In genomic region chr6:28425019-28425418, GRCm38 (mm10) we compare ENCODE assay signal across 7 mouse cellular contexts. TPM values are rescaled to one million over a fixed set of nuclear protein-coding genes. Genes with fewer than 3 reads are reported as not detected.
DNase-seq lines count a peak whose midpoint lies in the region; ATAC-seq and TF ChIP-seq lines count a peak whose summit lies in the region.

No protein-coding gene starts in this region.

- TF ChIP-seq CTCF in left cerebral cortex, adult 2 months (IDR thresholded peaks at IDR 0.05), result no peak
- no peak for TF ChIP-seq CTCF in midbrain, postnatal 0 days (IDR thresholded peaks at IDR 0.05)

- no peak for ATAC-seq in embryonic facial prominence, embryonic 13.5 days (ENCODE audit: insufficient number of reproducible peaks, insufficient read depth, low FRiP score, low TSS enrichment, low read depth)
- no peak for ATAC-seq in intestine, embryonic 15.5 days
- no peak for ATAC-seq in midbrain, postnatal 0 days (ENCODE audit: low FRiP score)
- no peak for ATAC-seq in frontal cortex, adult (ENCODE audit: low TSS enrichment)

- intact Hi-C loops in left cerebral cortex, adult 2 months (cut with DNase I), result no loop called here
- intact Hi-C loops in left cerebral cortex, postnatal 25 days (cut with DNase I), result loop anchor here (10.0 kb wide), 1 partner anchor 600 kb away; no protein-coding TSS in a partner anchor

- H3K4me3 ChIP-seq in left cerebral cortex, adult 2 months, result peak overlapping the region; percentile 73
- peak overlapping the region; percentile 74; the same call in 1 of the 2 replicates for H3K4me3 ChIP-seq in embryonic facial prominence, embryonic 13.5 days
- no peak overlapping the region for H3K4me3 ChIP-seq in intestine, embryonic 15.5 days (replicated peaks)
- H3K4me3 ChIP-seq in midbrain, postnatal 0 days (ENCODE audit: low read depth, low read length), result 0 out of 2 replicates have a peak overlapping the region, but pooled peaks have one; percentile 88

- no peak for DNase-seq in left cerebral cortex, adult 2 months (ENCODE audit: extremely low spot score in 1 of 2, low spot score in 2 of 2)
- no peak for DNase-seq in left cerebral cortex, postnatal 25 days (ENCODE audit: low spot score in 2 of 2)
- no peak for DNase-seq in midbrain, postnatal 0 days (ENCODE audit: low spot score)
- DNase-seq in right cerebral cortex, postnatal 14 days, result no peak

- H3K9ac ChIP-seq in embryonic facial prominence, embryonic 13.5 days, result 0 out of 2 replicates have a peak overlapping the region, but pooled peaks have one; percentile 41
- no peak overlapping the region for H3K9ac ChIP-seq in intestine, embryonic 15.5 days
- H3K9ac ChIP-seq in midbrain, postnatal 0 days (replicated peaks; ENCODE audit: low read length, poor library complexity, severe bottlenecking), result no peak overlapping the region

- H3K27me3 ChIP-seq in embryonic facial prominence, embryonic 13.5 days, result no peaks in the 10 kb centered on the region
- H3K27me3 ChIP-seq in intestine, embryonic 15.5 days (replicated peaks), result no peaks in the 10 kb centered on the region
- H3K27me3 ChIP-seq in midbrain, postnatal 0 days (ENCODE audit: insufficient read depth, low read length), result no peaks in the 10 kb centered on the region

- no peaks in the 10 kb centered on the region for H3K9me3 ChIP-seq in embryonic facial prominence, embryonic 13.5 days
- no peaks in the 10 kb centered on the region for H3K9me3 ChIP-seq in intestine, embryonic 15.5 days
- H3K9me3 ChIP-seq in midbrain, postnatal 0 days (ENCODE audit: low read length), result no peaks in the 10 kb centered on the region

- H3K4me1 ChIP-seq in embryonic facial prominence, embryonic 13.5 days, result peaks cover 41% of the 10 kb centered on the region
- H3K4me1 ChIP-seq in intestine, embryonic 15.5 days (replicated peaks), result peaks cover 24% of the 10 kb centered on the region
- peaks cover 18% of the 10 kb centered on the region for H3K4me1 ChIP-seq in midbrain, postnatal 0 days (ENCODE audit: insufficient read depth, low read length)

- no peak overlapping the region for H3K27ac ChIP-seq in left cerebral cortex, adult 2 months
- H3K27ac ChIP-seq in embryonic facial prominence, embryonic 13.5 days, result no peak overlapping the region
- H3K27ac ChIP-seq in intestine, embryonic 15.5 days, result no peak overlapping the region
- H3K27ac ChIP-seq in midbrain, postnatal 0 days (ENCODE audit: low read depth, low read length), result no peak overlapping the region

- WGBS in embryonic facial prominence, embryonic 13.5 days, result 89% methylated on average over 6 of the region's 6 CpGs
- WGBS in intestine, embryonic 15.5 days, result 87% methylated on average over 6 of the region's 6 CpGs
- WGBS in midbrain, postnatal 0 days, result 89% methylated on average over 6 of the region's 6 CpGs

- peaks cover 21% of the 10 kb centered on the region for H3K36me3 ChIP-seq in embryonic facial prominence, embryonic 13.5 days
- peaks cover 7% of the 10 kb centered on the region; the same call in 1 of the 2 replicates for H3K36me3 ChIP-seq in intestine, embryonic 15.5 days
- peaks cover 13% of the 10 kb centered on the region for H3K36me3 ChIP-seq in midbrain, postnatal 0 days (ENCODE audit: insufficient read depth, low read length)

- peak overlapping the region; percentile 71 for H3K4me2 ChIP-seq in embryonic facial prominence, embryonic 13.5 days
- peak overlapping the region; percentile 72; the same call in 1 of the 2 replicates for H3K4me2 ChIP-seq in intestine, embryonic 15.5 days (replicated peaks)
- peak overlapping the region; percentile 62 for H3K4me2 ChIP-seq in midbrain, postnatal 0 days (ENCODE audit: low read depth, low read length, poor library complexity, severe bottlenecking)

RNA-seq across cellular contexts. Expression of gene Arf5, which starts 1.7 kb away (rescaled TPM):
- 100 to 1,000 TPM; 263 TPM for total RNA-seq in left cerebral cortex, adult 2 months (2021)
- 100 to 1,000 TPM; 295 to 301 TPM for total RNA-seq in left cerebral cortex, postnatal 25 days (2021)
- polyA plus RNA-seq in embryonic facial prominence, embryonic 13.5 days (2015; fragmentation: Nextera tagmentation; extraction: Ambion mirVana), result 358 and 407 TPM in 2 replicates
- 267 and 282 TPM in 2 replicates for polyA plus RNA-seq in intestine, embryonic 15.5 days (2015; fragmentation: Nextera tagmentation; extraction: Ambion mirVana)
- total RNA-seq in midbrain, postnatal 0 days (2014; rRNA removed), result 378 and 412 TPM in 2 replicates
- polyA plus RNA-seq in midbrain, postnatal 0 days (2015; fragmentation: Nextera tagmentation; extraction: Ambion mirVana), result 456 and 484 TPM in 2 replicates

RNA-seq across cellular contexts. Expression of gene Fscn3, which starts 2.6 kb away (rescaled TPM):
- total RNA-seq in left cerebral cortex, adult 2 months (2021), result not detected
- not detected for total RNA-seq in left cerebral cortex, postnatal 25 days (2021)
- not detected in 2 replicates for polyA plus RNA-seq in embryonic facial prominence, embryonic 13.5 days (2015; fragmentation: Nextera tagmentation; extraction: Ambion mirVana)
- not detected in 2 replicates for polyA plus RNA-seq in intestine, embryonic 15.5 days (2015; fragmentation: Nextera tagmentation; extraction: Ambion mirVana)
- total RNA-seq in midbrain, postnatal 0 days (2014; rRNA removed), result 0.19 TPM in 1 of 2 replicates, not detected in the other
- not detected in 2 replicates for polyA plus RNA-seq in midbrain, postnatal 0 days (2015; fragmentation: Nextera tagmentation; extraction: Ambion mirVana)

RNA-seq across cellular contexts. Expression of gene Gcc1, which starts 3.2 kb away (rescaled TPM):
- 10 to 100 TPM; 20.9 to 25.7 TPM for total RNA-seq in left cerebral cortex, adult 2 months (2021)
- total RNA-seq in left cerebral cortex, postnatal 25 days (2021), result 10 to 100 TPM; 17.6 to 19.6 TPM
- polyA plus RNA-seq in embryonic facial prominence, embryonic 13.5 days (2015; fragmentation: Nextera tagmentation; extraction: Ambion mirVana), result 9.9 and 12.2 TPM in 2 replicates
- 8.5 and 8.7 TPM in 2 replicates for polyA plus RNA-seq in intestine, embryonic 15.5 days (2015; fragmentation: Nextera tagmentation; extraction: Ambion mirVana)
- 11.2 and 14.6 TPM in 2 replicates for total RNA-seq in midbrain, postnatal 0 days (2014; rRNA removed)
- polyA plus RNA-seq in midbrain, postnatal 0 days (2015; fragmentation: Nextera tagmentation; extraction: Ambion mirVana), result 8.6 and 8.7 TPM in 2 replicates

RNA-seq across cellular contexts. Expression of gene Pax4, which starts 24.1 kb away (rescaled TPM):
- total RNA-seq in left cerebral cortex, adult 2 months (2021), result not detected
- not detected for total RNA-seq in left cerebral cortex, postnatal 25 days (2021)
- polyA plus RNA-seq in embryonic facial prominence, embryonic 13.5 days (2015; fragmentation: Nextera tagmentation; extraction: Ambion mirVana), result not detected in 2 replicates
- polyA plus RNA-seq in intestine, embryonic 15.5 days (2015; fragmentation: Nextera tagmentation; extraction: Ambion mirVana), result 2.2 and 2.9 TPM in 2 replicates
- not detected in 2 replicates for total RNA-seq in midbrain, postnatal 0 days (2014; rRNA removed)
- polyA plus RNA-seq in midbrain, postnatal 0 days (2015; fragmentation: Nextera tagmentation; extraction: Ambion mirVana), result 0.37 TPM in 1 of 2 replicates, not detected in the other

RNA-seq across cellular contexts. Expression of gene Zfp800, which starts 27.2 kb away (rescaled TPM):
- total RNA-seq in left cerebral cortex, adult 2 months (2021), result 10 to 100 TPM; 20.9 to 24.5 TPM
- 10 to 100 TPM; 21.0 to 22.6 TPM for total RNA-seq in left cerebral cortex, postnatal 25 days (2021)
- 16.6 and 20.4 TPM in 2 replicates for polyA plus RNA-seq in embryonic facial prominence, embryonic 13.5 days (2015; fragmentation: Nextera tagmentation; extraction: Ambion mirVana)
- 25.9 and 28.2 TPM in 2 replicates for polyA plus RNA-seq in intestine, embryonic 15.5 days (2015; fragmentation: Nextera tagmentation; extraction: Ambion mirVana)
- total RNA-seq in midbrain, postnatal 0 days (2014; rRNA removed), result 24.1 and 28.6 TPM in 2 replicates
- 16.6 and 22.1 TPM in 2 replicates for polyA plus RNA-seq in midbrain, postnatal 0 days (2015; fragmentation: Nextera tagmentation; extraction: Ambion mirVana)
